Mouse (Mus musculus) kidney, embryonic 15.5 days (tissue): Measurements from ENCODE around the gene B3gntl1. TPM values are rescaled to one million over a fixed set of nuclear protein-coding genes. Genes with fewer than 3 reads are reported as not detected.

Experiments
- ATAC-seq: fragments of 200-750 bp; cut with Nextera tagmentation; replicated peaks from 2 replicates; pipeline ENCODE4 v1.8.0; 2017; ENCODE audit warnings: moderate TSS enrichment; ENCODE audit not compliant: low FRiP score
- H3K27ac ChIP-seq: fragments of 300-500 bp; sonication (generic); 2 replicates; pipeline ENCODE4 v1.5.1; 2015; ENCODE audit warnings: mild to moderate bottlenecking, inconsistent platforms
- H3K27me3 ChIP-seq: fragments of 300-500 bp; sonication (generic); 2 replicates; pipeline ENCODE4 v1.6.1; 2015; ENCODE audit warnings: inconsistent platforms
- H3K36me3 ChIP-seq: fragments of 300-500 bp; sonication (generic); 2 replicates; pipeline ENCODE4 v1.6.1; 2015; ENCODE audit warnings: inconsistent platforms
- H3K4me1 ChIP-seq: fragments of 300-500 bp; sonication (generic); 2 replicates; pipeline ENCODE4 v1.6.1; 2015; ENCODE audit warnings: inconsistent platforms
- H3K4me2 ChIP-seq: fragments of 300-500 bp; sonication (generic); 2 replicates; pipeline ENCODE4 v1.6.1; 2015; ENCODE audit warnings: moderate library complexity, mild to moderate bottlenecking, inconsistent platforms
- H3K4me3 ChIP-seq: fragments of 300-500 bp; sonication (generic); replicated peaks from 2 replicates; pipeline ENCODE4 v1.5.1; 2015; ENCODE audit warnings: mild to moderate bottlenecking, inconsistent platforms
- H3K9ac ChIP-seq: fragments of 300-500 bp; sonication (generic); 2 replicates; pipeline ENCODE4 v1.6.1; 2015; ENCODE audit warnings: mild to moderate bottlenecking, inconsistent platforms
- H3K9me3 ChIP-seq: fragments of 300-500 bp; sonication (generic); replicated peaks from 2 replicates; pipeline ENCODE4 v1.6.1; 2016; ENCODE audit warnings: inconsistent platforms
- WGBS: fragments of 180-500 bp; shearing (Covaris S2); methylation state at CpG from one replicate; pipeline ENCODE4 v1.1.7; 2015; ENCODE audit warnings: mixed read lengths; 5-methylcytosine and 5-hydroxymethylcytosine counted together
- polyA plus RNA-seq: library from polyadenylated mRNA; unstranded; fragments of >200 nt; fragmentation: Nextera tagmentation; extraction: Ambion mirVana; gene quantifications from 2 replicates; pipeline ENCODE4 v1.2.1, GENCODE M21; 2015

Gene B3gntl1
- polyA plus RNA-seq, result 7.0 and 8.0 TPM in 2 replicates

- Histone ChIP-seq H3K27me3 (no peaks in the 10 kb centered on the region), H3K9ac (peak within 1 kb of the TSS; percentile 82), H3K36me3 (peaks cover 8% of the 10 kb centered on the region; the same call in 1 of the 2 replicates), H3K4me1 (peaks cover 9% of the 10 kb centered on the region), H3K4me2 (peak within 1 kb of the TSS; percentile 87), H3K27ac (peak within 1 kb of the TSS; percentile 97), H3K9me3 (no peaks in the 10 kb centered on the region), H3K4me3 (peak within 1 kb of the TSS; percentile 79)
- under 1% methylated on average over 45 of the region's 46 CpGs for WGBS
- peak; percentile 100 for ATAC-seq
These were observed at the start of gene B3gntl1 for GRCm38 (mm10) chr11:121672990-121673572. TSS of gene B3gntl1 (minus strand) at chr11:121673153.

- H3K27ac ChIP-seq, result no peak overlapping the region
- H3K4me3 ChIP-seq, result no peak overlapping the region
- H3K4me2 ChIP-seq, result no peak overlapping the region
- ATAC-seq, result no peak
- no peaks in the 10 kb centered on the region for H3K36me3 ChIP-seq
- WGBS, result 89% methylated on average over 2 of the region's 2 CpGs
- H3K9ac ChIP-seq, result no peak overlapping the region
- H3K27me3 ChIP-seq, result no peaks in the 10 kb centered on the region
- H3K4me1 ChIP-seq, result peaks cover 4% of the 10 kb centered on the region; the same call in 1 of the 2 replicates
- H3K9me3 ChIP-seq, result no peaks in the 10 kb centered on the region
These were observed 49.5 kb upstream of the B3gntl1 start for GRCm38 (mm10) chr11:121722434-121722833.

- Histone ChIP-seq H3K36me3 (peaks cover 14% of the 10 kb centered on the region), H3K9ac (no peak overlapping the region), H3K27ac (no peak overlapping the region), H3K4me1 (peaks cover 7% of the 10 kb centered on the region; the same call in 1 of the 2 replicates), H3K27me3 (no peaks in the 10 kb centered on the region), H3K9me3 (no peaks in the 10 kb centered on the region), H3K4me3 (no peak overlapping the region), H3K4me2 (no peak overlapping the region)
- no peak for ATAC-seq
- 74% methylated on average over 3 of the region's 3 CpGs for WGBS
These were observed 47.8 kb upstream of the B3gntl1 start for GRCm38 (mm10) chr11:121720752-121721151.

GRCm38 (mm10) chr11:121717724-121718123 lies 44.8 kb upstream of the B3gntl1 start:
- Histone ChIP-seq H3K4me2 (no peak overlapping the region), H3K4me1 (peaks cover 7% of the 10 kb centered on the region; the same call in 1 of the 2 replicates), H3K9me3 (no peaks in the 10 kb centered on the region), H3K36me3 (peaks cover 18% of the 10 kb centered on the region), H3K27me3 (no peaks in the 10 kb centered on the region), H3K27ac (no peak overlapping the region), H3K4me3 (no peak overlapping the region), H3K9ac (no peak overlapping the region)
- ATAC-seq, result peak; percentile 43; the same call in 1 of the 2 replicates
- WGBS, result 49% methylated on average over 6 of the region's 6 CpGs

- peaks cover 18% of the 10 kb centered on the region for H3K36me3 ChIP-seq
- H3K4me3 ChIP-seq, result no peak overlapping the region
- H3K4me2 ChIP-seq, result no peak overlapping the region
- no peak for ATAC-seq
- WGBS, result 73% methylated on average over 2 of the region's 2 CpGs
- no peaks in the 10 kb centered on the region for H3K9me3 ChIP-seq
- H3K4me1 ChIP-seq, result peaks cover 14% of the 10 kb centered on the region
- H3K9ac ChIP-seq, result no peak overlapping the region
- no peak overlapping the region for H3K27ac ChIP-seq
- no peaks in the 10 kb centered on the region for H3K27me3 ChIP-seq
These were observed 42.0 kb upstream of the B3gntl1 start for GRCm38 (mm10) chr11:121714745-121715485.

- 92% methylated on average over 2 of the region's 2 CpGs for WGBS
- Histone ChIP-seq H3K9me3 (no peaks in the 10 kb centered on the region), H3K4me3 (no peak overlapping the region), H3K36me3 (peaks cover 18% of the 10 kb centered on the region), H3K9ac (no peak overlapping the region), H3K27me3 (no peaks in the 10 kb centered on the region), H3K4me2 (no peak overlapping the region), H3K27ac (no peak overlapping the region), H3K4me1 (peaks cover 14% of the 10 kb centered on the region)
- ATAC-seq, result no peak
These were observed 40.6 kb upstream of the B3gntl1 start for GRCm38 (mm10) chr11:121713569-121713968.

GRCm38 (mm10) chr11:121712987-121713386 lies 40.0 kb upstream of the B3gntl1 start:
- 88% methylated on average over 6 of the region's 6 CpGs for WGBS
- H3K4me1 ChIP-seq, result peaks cover 14% of the 10 kb centered on the region
- H3K4me3 ChIP-seq, result no peak overlapping the region
- no peak overlapping the region for H3K4me2 ChIP-seq
- H3K9ac ChIP-seq, result no peak overlapping the region
- H3K9me3 ChIP-seq, result no peaks in the 10 kb centered on the region
- ATAC-seq, result no peak
- peaks cover 18% of the 10 kb centered on the region for H3K36me3 ChIP-seq
- H3K27me3 ChIP-seq, result no peaks in the 10 kb centered on the region
- H3K27ac ChIP-seq, result no peak overlapping the region

- Histone ChIP-seq H3K27me3 (0 out of 2 replicates have a peak, but pooled peaks cover 3% of the 10 kb centered on the region), H3K27ac (no peak overlapping the region), H3K9me3 (no peaks in the 10 kb centered on the region), H3K9ac (no peak overlapping the region), H3K4me2 (no peak overlapping the region), H3K4me3 (no peak overlapping the region), H3K4me1 (peaks cover 19% of the 10 kb centered on the region), H3K36me3 (no peaks in the 10 kb centered on the region)
- ATAC-seq, result no peak
- WGBS, result 92% methylated on average over 5 of the region's 5 CpGs
These were observed 37.3 kb upstream of the B3gntl1 start for GRCm38 (mm10) chr11:121710245-121710644.

- Histone ChIP-seq H3K9ac (no peak overlapping the region), H3K27ac (no peak overlapping the region), H3K27me3 (peaks cover 13% of the 10 kb centered on the region), H3K4me3 (no peak overlapping the region), H3K4me2 (no peak overlapping the region), H3K9me3 (no peaks in the 10 kb centered on the region), H3K36me3 (no peaks in the 10 kb centered on the region), H3K4me1 (peaks cover 22% of the 10 kb centered on the region)
- no peak for ATAC-seq
- WGBS, result 67% methylated on average over 4 of the region's 4 CpGs
These were observed 36.3 kb upstream of the B3gntl1 start for GRCm38 (mm10) chr11:121709278-121709677.

GRCm38 (mm10) chr11:121706521-121707005 lies 33.6 kb upstream of the B3gntl1 start:
- no peaks in the 10 kb centered on the region for H3K36me3 ChIP-seq
- H3K4me3 ChIP-seq, result no peak overlapping the region
- H3K27ac ChIP-seq, result peak overlapping the region; percentile 41; the same call in 1 of the 2 replicates
- WGBS, result 38% methylated on average over 7 of the region's 7 CpGs
- no peak overlapping the region for H3K9ac ChIP-seq
- ATAC-seq, result no peak
- H3K27me3 ChIP-seq, result peaks cover 22% of the 10 kb centered on the region
- H3K4me2 ChIP-seq, result no peak overlapping the region
- H3K9me3 ChIP-seq, result no peaks in the 10 kb centered on the region
- peaks cover 37% of the 10 kb centered on the region for H3K4me1 ChIP-seq

- Histone ChIP-seq H3K4me1 (peaks cover 37% of the 10 kb centered on the region), H3K27ac (peak overlapping the region; percentile 19; the same call in 1 of the 2 replicates), H3K9ac (peak overlapping the region; percentile 48), H3K36me3 (no peaks in the 10 kb centered on the region), H3K4me3 (peak overlapping the region; percentile 63), H3K9me3 (no peaks in the 10 kb centered on the region), H3K4me2 (peak overlapping the region; percentile 92), H3K27me3 (peaks cover 27% of the 10 kb centered on the region)
- 11% methylated on average over 16 of the region's 16 CpGs for WGBS
- no peak for ATAC-seq
These were observed 30.8 kb upstream of the B3gntl1 start for GRCm38 (mm10) chr11:121703619-121704215.
